Mouse (Mus musculus) stomach, postnatal 0 days (tissue): Measurements from ENCODE around the gene Insrr.

ENCODE experiments used
- CTCF ChIP-seq: IDR thresholded peaks from 2 replicates; pipeline ENCODE4 v1.5.1; 2016; ENCODE audit warnings: antibody characterized with exemption, low read depth, mild to moderate bottlenecking, moderate library complexity
- EP300 ChIP-seq: optimal IDR thresholded peaks from 2 replicates; pipeline ENCODE3; 2016; ENCODE audit warnings: antibody characterized with exemption

DNA sequence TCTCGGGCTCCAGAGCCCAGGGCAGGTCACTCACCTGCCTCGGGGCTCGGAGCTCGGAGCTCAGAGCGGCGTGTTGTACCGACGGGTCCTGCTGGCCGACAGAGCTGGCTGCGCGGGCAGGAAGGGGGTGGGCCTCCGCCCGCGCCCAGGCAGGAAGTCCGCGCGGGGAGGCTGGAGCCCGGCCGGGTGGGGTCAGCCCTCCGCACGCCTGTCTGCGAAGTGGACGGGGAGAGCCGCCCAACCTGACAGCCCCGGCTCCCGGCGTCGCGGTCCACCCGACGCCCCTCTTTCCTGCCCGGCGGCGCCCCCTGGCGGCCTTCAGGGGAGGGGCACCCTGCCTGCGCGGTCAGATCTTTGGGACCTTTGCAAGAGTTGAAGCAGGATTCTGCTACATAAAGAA, 27.9 kb upstream of the Insrr start:
- TF ChIP-seq CTCF (peak; percentile 95), EP300 (no peak)
